Mouse (Mus musculus) macrophage (primary cell): ENCODE measurements around the gene Rims3. TPM values are rescaled to one million over a fixed set of nuclear protein-coding genes. Genes with fewer than 3 reads are reported as not detected.

Source experiments
- H3K27ac ChIP-seq: fragments of 350-480 bp; formaldehyde crosslinking; 2 replicates; pipeline ENCODE4 v1.9.0; 2021
- H3K36me3 ChIP-seq: fragments of 350-480 bp; formaldehyde crosslinking; 2 replicates; pipeline ENCODE4 v1.9.0; 2021; ENCODE audit errors: inconsistent target
- H3K4me3 ChIP-seq: fragments of 350-480 bp; formaldehyde crosslinking; 2 replicates; pipeline ENCODE4 v1.9.0; 2021; ENCODE audit errors: inconsistent target
- H3K79me2 ChIP-seq: fragments of 350-480 bp; formaldehyde crosslinking; 2 replicates; pipeline ENCODE4 v1.9.0; 2021; ENCODE audit errors: inconsistent target
- WGBS: methylation state at CpG from one replicate; pipeline ENCODE4 v1.1.7; 2026; ENCODE audit warnings: inconsistent platforms; ENCODE audit not compliant: missing documents; 5-methylcytosine and 5-hydroxymethylcytosine counted together
- polyA plus RNA-seq: library from polyadenylated mRNA; stranded (reverse); fragments of 250-400 nt; gene quantifications from 3 replicates; pipeline ENCODE4 v1.2.4, GENCODE M21; 2018; ENCODE audit warnings: inconsistent platforms

Gene Rims3
- polyA plus RNA-seq, 1 experiment from 2014 or later, result 0.49 TPM

- Histone ChIP-seq H3K36me3 (no peaks in the 10 kb centered on the region), H3K27ac (no peak overlapping the region), H3K4me3 (no peak overlapping the region), H3K79me2 (no peaks in the 10 kb centered on the region)
- WGBS, result 65% methylated on average over 7 of the region's 7 CpGs
These were observed 15.7 kb downstream of the Rims3 start for GRCm38 (mm10) chr4:120870262-120870748.

- no peaks in the 10 kb centered on the region for H3K79me2 ChIP-seq
- WGBS, result 92% methylated on average over 3 of the region's 3 CpGs
- no peaks in the 10 kb centered on the region for H3K36me3 ChIP-seq
These were observed 21.3 kb downstream of the Rims3 start for GRCm38 (mm10) chr4:120875961-120876360.

GRCm38 (mm10) chr4:120878728-120879127 lies 24.1 kb downstream of the Rims3 start:
- H3K79me2 ChIP-seq, result no peaks in the 10 kb centered on the region
- WGBS, result 92% methylated on average over 3 of the region's 3 CpGs
- H3K27ac ChIP-seq, result no peak overlapping the region
- no peak overlapping the region for H3K4me3 ChIP-seq
- no peaks in the 10 kb centered on the region for H3K36me3 ChIP-seq

More at GRCm38 (mm10) chr4:120875961-120876360, 21.3 kb downstream of the Rims3 start:
- H3K27ac ChIP-seq, result no peak overlapping the region
- H3K4me3 ChIP-seq, result no peak overlapping the region

- WGBS, result 74% methylated on average over 4 of the region's 4 CpGs
- Histone ChIP-seq H3K79me2 (no peaks in the 10 kb centered on the region), H3K4me3 (no peak overlapping the region), H3K36me3 (no peaks in the 10 kb centered on the region), H3K27ac (no peak overlapping the region)
These were observed 24.8 kb downstream of the Rims3 start for GRCm38 (mm10) chr4:120879386-120879785.

- Histone ChIP-seq H3K27ac (no peak overlapping the region), H3K36me3 (no peaks in the 10 kb centered on the region), H3K4me3 (no peak overlapping the region), H3K79me2 (no peaks in the 10 kb centered on the region)
- 20% methylated on average over 6 of the region's 6 CpGs for WGBS
These were observed 26.3 kb downstream of the Rims3 start for GRCm38 (mm10) chr4:120880731-120881432.

- Histone ChIP-seq H3K4me3 (no peak overlapping the region), H3K36me3 (no peaks in the 10 kb centered on the region), H3K79me2 (no peaks in the 10 kb centered on the region), H3K27ac (no peak overlapping the region)
- 66% methylated on average over 5 of the region's 5 CpGs for WGBS
These were observed 27.5 kb downstream of the Rims3 start for GRCm38 (mm10) chr4:120882002-120882625.

GRCm38 (mm10) chr4:120885208-120886120 lies 30.8 kb downstream of the Rims3 start:
- Histone ChIP-seq H3K79me2 (no peaks in the 10 kb centered on the region), H3K4me3 (no peak overlapping the region), H3K27ac (no peak overlapping the region), H3K36me3 (no peaks in the 10 kb centered on the region)
- 54% methylated on average over 13 of the region's 13 CpGs for WGBS

- 42% methylated on average over 4 of the region's 4 CpGs for WGBS
- H3K79me2 ChIP-seq, result no peaks in the 10 kb centered on the region
- no peak overlapping the region for H3K27ac ChIP-seq
- no peak overlapping the region for H3K4me3 ChIP-seq
- H3K36me3 ChIP-seq, result no peaks in the 10 kb centered on the region
These were observed 31.5 kb downstream of the Rims3 start for GRCm38 (mm10) chr4:120886131-120886530.

GRCm38 (mm10) chr4:120886811-120887210 lies 32.2 kb downstream of the Rims3 start:
- WGBS, result 94% methylated on average over 5 of the region's 5 CpGs
- Histone ChIP-seq H3K36me3 (no peaks in the 10 kb centered on the region), H3K4me3 (no peak overlapping the region), H3K79me2 (no peaks in the 10 kb centered on the region), H3K27ac (no peak overlapping the region)

GRCm38 (mm10) chr4:120887381-120888112 lies 32.9 kb downstream of the Rims3 start:
- no peaks in the 10 kb centered on the region for H3K79me2 ChIP-seq
- no peak overlapping the region for H3K4me3 ChIP-seq
- WGBS, result 31% methylated on average over 8 of the region's 8 CpGs
- H3K27ac ChIP-seq, result no peak overlapping the region
- H3K36me3 ChIP-seq, result no peaks in the 10 kb centered on the region

GRCm38 (mm10) chr4:120888884-120889283 lies 34.3 kb downstream of the Rims3 start:
- no peak overlapping the region for H3K4me3 ChIP-seq
- H3K79me2 ChIP-seq, result no peaks in the 10 kb centered on the region
- H3K27ac ChIP-seq, result no peak overlapping the region
- WGBS, result 88% methylated on average over 8 of the region's 8 CpGs
- H3K36me3 ChIP-seq, result no peaks in the 10 kb centered on the region

GRCm38 (mm10) chr4:120890754-120891440 lies 36.3 kb downstream of the Rims3 start:
- H3K36me3 ChIP-seq, result no peaks in the 10 kb centered on the region
- H3K79me2 ChIP-seq, result no peaks in the 10 kb centered on the region
- H3K4me3 ChIP-seq, result no peak overlapping the region
- no peak overlapping the region for H3K27ac ChIP-seq
- 88% methylated on average over 11 of the region's 11 CpGs for WGBS

- no peak overlapping the region for H3K4me3 ChIP-seq
- no peaks in the 10 kb centered on the region for H3K79me2 ChIP-seq
- H3K36me3 ChIP-seq, result no peaks in the 10 kb centered on the region
- H3K27ac ChIP-seq, result no peak overlapping the region
These were observed 37.3 kb downstream of the Rims3 start for GRCm38 (mm10) chr4:120891960-120892359.

GRCm38 (mm10) chr4:120892516-120892915 lies 37.9 kb downstream of the Rims3 start:
- WGBS, result 44% methylated on average over 1 of the region's 1 CpGs

More at GRCm38 (mm10) chr4:120892516-120892915, 37.9 kb downstream of the Rims3 start:
- no peaks in the 10 kb centered on the region for H3K79me2 ChIP-seq
- no peak overlapping the region for H3K4me3 ChIP-seq
- H3K27ac ChIP-seq, result no peak overlapping the region
- no peaks in the 10 kb centered on the region for H3K36me3 ChIP-seq
